Mouse (Mus musculus): ENCODE data around the gene Npepps. TPM values are rescaled to one million over a fixed set of nuclear protein-coding genes. Genes with fewer than 3 reads are reported as not detected.

Gene Npepps
- total RNA-seq, 2 experiments from 2014 or later: 52.1 to 57.5 TPM

GRCm38 (mm10) chr11:97186947-97187763 is 93.3 kb downstream of the Npepps start:
- DNase-seq: peak; percentile 96

DNA sequence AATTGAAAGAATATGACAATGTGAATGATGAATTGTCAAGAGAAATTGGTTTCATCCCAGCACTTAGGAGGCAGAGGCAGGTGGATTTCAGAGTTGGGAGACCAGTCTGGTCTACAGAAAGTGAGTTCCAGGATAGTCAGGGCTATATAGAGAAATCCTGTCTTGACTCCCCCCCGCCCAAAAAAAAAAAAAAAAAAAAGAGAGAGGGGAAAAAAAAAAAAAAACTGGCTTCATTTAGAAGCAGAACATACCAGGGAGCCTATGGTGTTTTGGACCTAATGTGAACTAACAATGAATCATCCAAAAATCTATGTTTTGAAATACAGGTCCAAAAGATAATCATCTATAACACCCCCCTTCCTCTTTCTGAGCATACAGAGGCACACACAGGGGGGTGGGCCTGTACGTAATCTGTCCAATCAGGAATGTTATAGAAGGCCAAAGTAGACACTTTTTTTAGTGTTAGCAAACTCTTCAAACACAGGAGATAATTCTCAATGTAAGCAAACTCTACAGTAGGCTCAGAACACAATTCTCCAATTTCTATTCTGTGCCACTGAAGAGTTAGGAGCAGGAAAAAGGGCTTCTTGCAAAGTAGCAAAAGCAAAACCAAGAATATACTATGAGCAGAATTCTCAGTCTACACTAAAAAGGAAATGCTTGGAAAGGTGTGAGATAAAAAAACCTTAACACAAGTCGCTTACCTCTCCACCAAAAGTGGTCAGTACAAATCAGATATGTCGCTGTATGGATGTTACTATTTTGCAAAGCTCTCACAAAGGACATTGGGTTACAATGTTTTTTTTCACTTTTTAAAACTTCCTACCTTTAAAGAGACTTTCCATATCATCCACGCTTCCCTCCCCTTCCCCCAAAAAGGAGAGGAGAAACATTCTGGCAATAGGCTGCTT is 94.5 kb downstream of the Npepps start:
- no peak for DNase-seq

GRCm38 (mm10) chr11:97184875-97185274 is 95.6 kb downstream of the Npepps start:
- DNase-seq: no peak

GRCm38 (mm10) chr11:97182446-97182845 is 98.0 kb downstream of the Npepps start:
- DNase-seq: no peak

- DNase-seq: no peak
Measured at GRCm38 (mm10) chr11:97181061-97181460, 99.4 kb downstream of the Npepps start.

GRCm38 (mm10) chr11:97178198-97178597 is 102.2 kb downstream of the Npepps start:
- no peak for DNase-seq

GRCm38 (mm10) chr11:97176851-97177250 is 103.6 kb downstream of the Npepps start:
- peak; percentile 19 for DNase-seq

DNA sequence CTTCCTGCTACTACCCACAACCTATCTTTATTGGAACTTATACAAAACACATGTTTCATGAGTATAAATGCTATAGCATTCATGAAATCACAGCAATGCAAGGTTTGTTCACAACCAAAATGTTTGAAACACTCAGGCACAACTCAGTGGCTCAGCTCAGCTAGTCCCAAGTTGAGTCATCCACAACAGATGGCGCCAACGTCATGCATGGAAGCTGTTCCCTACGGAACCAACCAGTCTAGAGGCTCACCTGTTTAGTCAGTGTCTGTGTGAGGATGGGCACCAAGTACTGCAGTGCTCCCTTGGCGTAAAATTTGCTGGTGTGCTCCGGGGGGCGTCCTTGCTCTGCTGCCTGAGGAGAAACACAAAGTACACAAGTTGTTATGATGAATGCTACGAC is 104.9 kb downstream of the Npepps start:
- DNase-seq: no peak

- no peak for DNase-seq
Measured at GRCm38 (mm10) chr11:97160341-97160740, 120.1 kb downstream of the Npepps start.

- DNase-seq: no peak
Measured at GRCm38 (mm10) chr11:97156999-97157398, 123.4 kb downstream of the Npepps start.

Other genes starting within 250 kb of the Npepps start
- under 1 TPM in 1 of 2 experiments, not detected in 1; 0.16 TPM for gene Lrrc46, start 239.2 kb downstream of the Npepps start, total RNA-seq (2021)
- gene Mrpl10, start 239.1 kb downstream of the Npepps start, total RNA-seq (2021): 10 to 100 TPM; 45.1 to 45.6 TPM
- 1 to 10 TPM; 3.4 to 6.4 TPM for gene Osbpl7, start 230.0 kb downstream of the Npepps start, total RNA-seq (2021)
- 1 to 10 TPM; 1.3 to 1.7 TPM for gene Tbx21, start 165.3 kb downstream of the Npepps start, total RNA-seq (2021)
- 1 to 10 TPM; 7.1 to 9.9 TPM for gene Tbkbp1, start 129.1 kb downstream of the Npepps start, total RNA-seq (2021)
- gene Kpnb1, start 92.8 kb downstream of the Npepps start, total RNA-seq (2021): 10 to 100 TPM; 72.9 to 87.5 TPM
- 10 to 100 TPM; 28.5 to 33.8 TPM for gene Mrpl45, start 35.1 kb upstream of the Npepps start, total RNA-seq (2021)
- gene Gpr179, start 71.4 kb upstream of the Npepps start, total RNA-seq (2021): under 1 TPM; 0.07 to 0.09 TPM
- gene Socs7, start 81.9 kb upstream of the Npepps start, total RNA-seq (2021): 10 to 100 TPM; 33.7 to 34.8 TPM
- 10 to 100 TPM; 13.5 to 18.9 TPM for gene Arhgap23, start 134.9 kb upstream of the Npepps start, total RNA-seq (2021)
- not detected for gene 4933428G20Rik, start 219.7 kb upstream of the Npepps start, total RNA-seq (2021)